Mouse (Mus musculus) cortical plate, adult 2 months (tissue): ENCODE measurements around the gene Acsl1.

Experiments
- CTCF ChIP-seq: fragments of 200-500 bp; IDR thresholded peaks from 2 replicates; pipeline ENCODE4 v1.5.1; 2011; ENCODE audit warnings: mild to moderate bottlenecking, control low read depth, low read length; ENCODE audit not compliant: insufficient read depth; ENCODE audit errors: extremely low read depth
- POLR2A ChIP-seq: fragments of 200-500 bp; IDR thresholded peaks from 2 replicates; pipeline ENCODE4 v1.6.1; 2011; ENCODE audit warnings: mild to moderate bottlenecking, low read length, control low read depth; ENCODE audit not compliant: insufficient read depth; ENCODE audit errors: extremely low read depth

GRCm38 (mm10) chr8:46449723-46450251 is 21.1 kb upstream of the Acsl1 start:
- TF ChIP-seq POLR2A (no peak), CTCF (no peak)
